Mouse (Mus musculus) megakaryocyte progenitor cell, adult 5-6 weeks (primary cell): ENCODE results near the gene Eps8l2. TPM values are rescaled to one million over a fixed set of nuclear protein-coding genes. Genes with fewer than 3 reads are reported as not detected.

Experiments
- ATAC-seq: replicated peaks from 2 replicates; pipeline ENCODE4 v1.8.0; 2016; ENCODE audit warnings: mild to moderate bottlenecking, moderate TSS enrichment, inconsistent platforms; ENCODE audit not compliant: poor library complexity
- total RNA-seq, 2 experiments: library from RNA; stranded (forward) in 1 of 2; stranded (reverse) in 1 of 2; fragments of 157-497, 149-512 nt in 1 of 2; fragments of 200-1000 nt in 1 of 2; gene quantifications; 2 replicates each; pipeline versions ENCODE4 v1.2.3 to v1.2.4; 2015 to 2017

Eps8l2 gene
- 0.67 TPM in 1 of 2 replicates, not detected in the other for total RNA-seq (2015)
- total RNA-seq (2017), result not detected in 2 replicates

GRCm38 (mm10) chr7:141338576-141339131 lies at the start of gene Eps8l2:
Eps8l2 (plus strand) TSS chr7:141338880.
- peak; percentile 85 for ATAC-seq

GRCm38 (mm10) chr7:141291921-141292582 lies 46.6 kb upstream of the Eps8l2 start, which contains the start of gene Drd4:
Drd4 (plus strand) TSS chr7:141292006.
- ATAC-seq, result no peak

DNA sequence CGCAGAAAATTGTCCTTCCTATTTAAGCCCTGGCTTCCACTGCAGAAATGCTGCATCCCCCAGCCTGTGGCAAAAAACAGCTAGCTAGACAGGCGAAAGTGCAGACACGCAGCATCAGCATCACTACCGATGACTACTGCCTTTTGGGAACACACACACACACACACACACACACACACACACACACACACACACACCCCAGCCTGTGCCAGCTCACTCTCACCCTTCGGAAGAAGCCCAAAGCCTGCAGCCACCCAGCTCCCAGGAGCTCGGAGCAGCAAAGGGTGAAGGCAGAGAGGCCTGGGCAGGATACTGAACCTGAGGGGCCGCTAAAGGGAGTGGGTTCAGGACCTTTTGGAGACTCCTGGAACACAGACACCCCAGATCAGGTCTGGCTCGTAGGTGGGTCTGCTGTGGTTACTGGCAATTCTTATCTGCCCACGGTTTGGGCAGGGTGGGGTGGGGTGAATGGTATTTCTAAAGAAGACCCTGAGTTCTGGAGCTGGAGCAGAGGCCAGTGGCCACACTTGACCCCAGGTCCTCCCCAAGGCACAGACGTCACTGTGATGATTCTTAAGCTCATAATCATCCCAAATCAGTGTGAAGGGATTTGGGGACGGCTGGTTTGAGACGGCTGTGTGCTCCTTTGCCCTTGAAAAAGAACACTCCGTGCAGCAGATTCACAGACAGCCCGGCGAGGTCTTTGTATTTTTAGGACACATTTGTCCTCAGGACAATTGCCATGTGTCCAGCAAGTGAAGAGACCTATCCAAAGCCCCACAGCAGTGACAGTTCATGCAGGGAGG lies 45.9 kb upstream of the Eps8l2 start:
- ATAC-seq, result no peak

GRCm38 (mm10) chr7:141293852-141294471 lies 44.7 kb upstream of the Eps8l2 start:
- peak; percentile 37 for ATAC-seq

DNA sequence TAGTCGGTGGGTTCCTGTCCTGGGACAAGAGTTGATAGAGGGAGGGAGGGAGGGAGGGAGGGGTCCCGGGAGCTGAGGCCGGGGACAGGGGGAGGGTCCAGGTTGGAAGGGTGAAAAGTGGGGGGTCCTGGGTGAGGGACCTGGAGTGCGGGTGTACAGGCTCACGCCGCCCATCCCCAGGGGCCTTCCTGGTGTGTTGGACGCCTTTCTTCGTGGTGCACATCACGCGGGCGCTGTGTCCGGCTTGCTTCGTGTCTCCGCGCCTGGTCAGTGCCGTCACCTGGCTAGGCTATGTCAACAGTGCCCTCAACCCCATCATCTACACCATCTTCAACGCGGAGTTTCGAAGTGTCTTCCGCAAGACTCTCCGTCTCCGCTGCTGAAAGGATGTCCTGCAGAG lies 44.2 kb upstream of the Eps8l2 start:
- no peak for ATAC-seq

DNA sequence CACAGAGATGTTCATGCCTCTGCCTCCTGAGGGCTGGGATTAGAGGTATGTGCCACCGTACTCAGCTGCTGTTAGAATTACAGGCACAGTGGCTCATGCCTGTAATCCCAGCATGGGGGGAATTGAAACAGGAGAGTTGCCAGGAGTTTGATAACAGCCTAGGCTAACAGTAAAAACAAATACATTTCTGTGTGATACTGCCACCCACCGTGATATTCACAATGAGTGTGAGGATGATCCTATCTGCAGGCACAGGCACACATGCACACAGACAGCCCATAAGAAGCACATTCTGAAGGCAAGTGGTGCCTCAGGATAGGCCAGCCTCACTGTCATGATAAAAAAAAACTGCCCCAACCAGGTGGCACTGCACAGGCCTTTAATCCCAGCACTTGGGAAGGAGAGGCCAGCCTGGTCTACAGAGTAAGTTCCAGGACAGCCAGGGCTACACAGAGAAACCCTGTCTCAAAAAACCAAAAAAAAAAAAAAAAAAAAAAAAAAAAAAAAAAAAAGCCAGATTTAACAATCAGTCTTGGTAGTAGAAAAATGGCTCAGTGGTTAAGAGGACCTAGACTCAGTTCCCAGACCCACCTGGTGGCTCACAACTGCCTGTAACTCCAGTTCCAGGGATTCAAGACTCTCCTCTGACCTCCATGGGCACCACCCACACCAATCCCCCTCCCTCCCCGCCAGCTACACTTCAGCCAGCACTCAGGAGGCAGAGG lies 40.6 kb upstream of the Eps8l2 start:
- ATAC-seq, result peak; percentile 67

DNA sequence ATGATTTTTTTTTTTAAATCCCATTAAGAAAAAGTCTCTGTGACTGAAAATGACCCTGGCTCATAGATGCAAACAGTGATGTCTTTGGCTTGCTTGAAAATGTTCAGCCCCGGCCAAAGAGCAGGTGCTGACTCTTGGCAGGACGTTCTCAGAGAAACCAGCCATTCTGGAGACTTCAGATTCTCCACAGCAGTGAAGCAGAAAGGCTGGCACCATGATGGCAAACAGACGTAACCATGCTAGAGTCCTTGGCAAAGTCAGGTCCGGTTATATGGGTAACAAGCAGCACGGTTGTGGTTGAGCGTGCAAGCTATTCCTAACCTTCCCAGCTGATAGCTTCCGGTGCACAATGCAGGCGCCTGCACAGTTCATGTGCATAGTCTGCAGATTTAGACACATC lies 39.5 kb upstream of the Eps8l2 start:
- no peak for ATAC-seq

- no peak for ATAC-seq
Measured at GRCm38 (mm10) chr7:141301386-141301785, 37.3 kb upstream of the Eps8l2 start.

- no peak; the same call in 1 of the 2 replicates for ATAC-seq
Measured at GRCm38 (mm10) chr7:141302702-141303268, 35.9 kb upstream of the Eps8l2 start.

GRCm38 (mm10) chr7:141304537-141304936 lies 34.1 kb upstream of the Eps8l2 start:
- no peak for ATAC-seq

- ATAC-seq, result no peak
Measured at GRCm38 (mm10) chr7:141314416-141314815, 24.3 kb upstream of the Eps8l2 start.

- no peak for ATAC-seq
Measured at GRCm38 (mm10) chr7:141315076-141315475, 23.6 kb upstream of the Eps8l2 start.

DNA sequence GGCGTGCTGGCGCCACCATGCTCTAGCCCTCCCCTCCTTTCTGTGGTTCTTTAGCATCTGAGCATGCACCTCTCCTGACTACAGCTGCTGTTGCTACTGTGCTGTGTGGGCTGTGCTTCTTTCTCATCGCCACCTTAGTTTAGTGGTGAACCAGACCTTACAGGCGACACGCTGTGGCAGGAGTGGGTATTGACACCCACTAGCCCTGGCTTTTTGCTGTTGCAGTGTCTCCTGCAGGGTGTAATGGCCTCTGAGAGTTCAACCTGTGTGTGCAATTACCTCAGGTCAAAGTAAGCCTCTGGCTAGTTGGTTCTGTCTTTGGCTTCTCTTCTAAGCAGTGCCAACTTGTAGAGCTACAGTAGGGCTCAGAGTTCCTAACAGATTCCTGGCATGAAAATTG lies 22.7 kb upstream of the Eps8l2 start:
- ATAC-seq, result peak; percentile 100

- no peak for ATAC-seq
Measured at GRCm38 (mm10) chr7:141317619-141318132, 21.0 kb upstream of the Eps8l2 start.

DNA sequence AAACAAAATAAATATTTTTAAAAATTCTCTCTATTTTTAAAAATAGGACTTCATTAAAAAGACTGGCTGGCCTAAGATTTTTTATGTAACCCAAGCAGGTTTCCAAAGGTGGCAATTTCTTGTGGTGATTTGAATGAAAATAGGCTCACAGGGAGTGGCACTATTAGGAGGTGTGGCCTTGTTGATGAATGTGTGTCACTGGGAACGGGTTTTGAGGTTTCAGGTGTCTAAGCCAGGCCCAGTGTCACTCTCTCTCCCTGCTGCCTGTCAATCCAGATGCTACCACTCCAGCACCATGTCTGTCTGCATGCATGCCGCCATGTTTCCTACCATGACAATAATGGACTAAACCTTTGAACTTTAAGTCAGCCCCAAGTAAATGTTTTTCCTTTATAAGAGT lies 19.2 kb upstream of the Eps8l2 start:
- ATAC-seq, result no peak

- no peak for ATAC-seq
Measured at GRCm38 (mm10) chr7:141324686-141325085, 14.0 kb upstream of the Eps8l2 start.

GRCm38 (mm10) chr7:141326546-141327446 lies 11.9 kb upstream of the Eps8l2 start:
- no peak for ATAC-seq

DNA sequence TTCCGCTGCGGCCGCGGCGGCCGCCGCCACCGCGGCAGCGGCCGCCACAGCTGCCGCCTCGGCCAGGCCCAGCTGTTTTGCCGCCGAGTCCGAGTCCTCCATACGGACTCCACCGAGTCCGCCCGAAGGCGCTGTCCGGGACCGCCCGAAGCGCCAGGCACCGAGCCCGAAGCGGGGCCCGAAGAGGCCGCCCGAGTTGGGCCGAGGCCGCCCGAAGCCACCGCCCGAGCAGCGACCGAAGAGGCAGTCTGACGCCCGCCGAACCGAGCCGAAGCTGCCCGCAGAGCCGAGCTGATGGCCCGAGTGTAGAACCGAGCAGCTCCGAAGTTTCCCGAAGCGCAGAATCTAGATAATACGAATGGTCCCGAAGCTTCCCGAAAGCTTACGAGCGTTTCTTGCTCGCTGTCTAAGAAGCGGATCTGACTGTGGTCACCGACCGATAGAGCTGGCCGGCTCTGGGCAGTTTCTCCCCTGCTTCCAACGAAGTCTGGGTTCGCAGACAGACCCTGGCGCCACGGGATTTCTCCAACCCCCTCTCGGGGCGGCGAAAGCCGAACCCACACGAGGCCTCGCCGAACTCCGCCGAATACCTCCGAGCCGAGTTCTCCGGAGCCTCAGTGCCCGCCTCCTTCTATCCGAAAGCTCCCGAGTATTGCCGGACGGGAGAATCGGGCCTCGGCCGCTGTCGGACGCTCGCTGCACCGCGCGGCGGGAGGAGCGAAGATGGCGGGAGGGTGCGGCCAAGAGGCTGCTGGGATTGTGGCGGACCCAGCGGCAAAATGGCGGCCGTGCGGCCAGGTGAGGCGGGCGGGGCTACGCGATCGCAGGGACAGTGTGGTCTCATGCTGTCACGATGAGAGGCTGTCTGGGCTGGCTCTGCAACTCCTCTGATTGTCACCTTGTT lies 11.0 kb upstream of the Eps8l2 start, which contains the start of the genes Deaf1 and Tmem80:
TSS of gene Deaf1 (minus strand) at position 222 of the 904 bp plus-strand sequence.
TSS of gene Tmem80 (plus strand) at position 271 of the 904 bp plus-strand sequence.
- ATAC-seq, result peak; percentile 86
